Mouse (Mus musculus) G1E (cell line): ENCODE measurements around the gene Slc20a1. TPM values are rescaled to one million over a fixed set of nuclear protein-coding genes. Genes with fewer than 3 reads are reported as not detected.

Source experiments
- ATAC-seq: 2 replicates; pipeline ENCODE4 v1.8.0; 2016; ENCODE audit warnings: mild to moderate bottlenecking; ENCODE audit not compliant: insufficient number of reproducible peaks, poor library complexity, low FRiP score, severe bottlenecking; ENCODE audit errors: extremely low read depth
- DNase-seq: peaks from one replicate; pipeline ENCODE4 v3.0.0; 2012; ENCODE audit warnings: low spot score
- H3K27me3 ChIP-seq: 2 replicates; pipeline ENCODE4 v1.6.1; 2012; ENCODE audit warnings: mild to moderate bottlenecking, low read length, inconsistent platforms; ENCODE audit not compliant: insufficient read depth
- H3K36me3 ChIP-seq: replicated peaks from 2 replicates; pipeline ENCODE3; 2012; ENCODE audit warnings: mild to moderate bottlenecking, inconsistent platforms
- H3K4me1 ChIP-seq: 2 replicates; pipeline ENCODE4 v1.6.1; 2012; ENCODE audit warnings: low read depth, low read length, inconsistent platforms, mixed read lengths; ENCODE audit not compliant: insufficient read depth
- H3K4me3 ChIP-seq: 2 replicates; pipeline ENCODE4 v1.5.1; 2012; ENCODE audit warnings: low read depth, mild to moderate bottlenecking, inconsistent platforms, low read length, moderate library complexity, mixed read lengths
- H3K9me3 ChIP-seq: replicated peaks from 2 replicates; pipeline ENCODE4 v1.6.1; 2012; ENCODE audit warnings: inconsistent platforms
- CTCF ChIP-seq: IDR thresholded peaks from 2 replicates; pipeline ENCODE4 v1.5.1; 2012; ENCODE audit warnings: low read depth, low read length, inconsistent platforms, mixed read lengths
- GATA1 ChIP-seq: IDR thresholded peaks from 2 replicates; pipeline ENCODE4 v1.6.1; 2012; ENCODE audit warnings: borderline replicate concordance, low read length, inconsistent platforms, mixed read lengths
- GATA2 ChIP-seq: IDR thresholded peaks from 2 replicates; pipeline ENCODE4 v1.6.1; 2012; ENCODE audit warnings: low read depth, low read length, inconsistent platforms, borderline replicate concordance
- POLR2AphosphoS5 ChIP-seq: IDR thresholded peaks from 2 replicates; pipeline ENCODE4 v1.6.1; 2012; ENCODE audit warnings: low read depth, low read length, inconsistent platforms; ENCODE audit not compliant: insufficient replicate concordance
- TAL1 ChIP-seq: conservative IDR thresholded peaks from 2 replicates; pipeline ENCODE4 v1.6.1; 2012; ENCODE audit warnings: low read depth, low read length, inconsistent platforms, mixed read lengths
- polyA plus RNA-seq: library from polyadenylated mRNA; stranded (reverse); fragments of >175 nt; gene quantifications from 2 replicates; pipeline ENCODE4 v1.2.3, GENCODE M21; 2012
- total RNA-seq, 2 experiments: library from RNA; stranded (forward) in 1 of 2; stranded (reverse) in 1 of 2; fragments of 200-1000 nt in 1 of 2; fragments of >200 nt in 1 of 2; fragmentation: Nextera tagmentation in 1 of 2; gene quantifications; 2 replicates each; pipeline ENCODE4 v1.2.3; 2014 to 2017

Gene Slc20a1
- total and polyA plus RNA-seq, 3 experiments, result 31.6 to 88.4 (median 47.7) TPM

DNA sequence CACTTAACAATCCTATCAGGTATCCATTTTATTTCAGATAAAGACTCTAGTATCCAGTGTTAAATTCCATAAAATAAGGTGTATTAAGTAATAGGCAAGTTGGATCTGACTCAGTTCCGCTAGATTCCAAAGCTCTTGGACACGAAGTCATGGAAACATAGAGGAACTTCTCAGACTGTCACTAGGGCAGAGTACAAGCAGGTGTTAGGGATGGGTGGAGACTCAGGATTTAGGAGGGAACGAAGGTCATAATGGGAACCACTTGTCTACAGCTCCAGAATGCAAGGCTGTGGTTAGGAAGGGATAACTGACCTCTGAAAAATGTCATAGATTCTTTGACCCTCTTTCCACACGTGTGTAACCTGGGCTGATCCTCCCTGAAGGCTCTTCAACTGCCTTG is 25.6 kb downstream of the Slc20a1 start:
- peaks cover 63% of the 10 kb centered on the region for H3K4me1 ChIP-seq
- H3K36me3 ChIP-seq, result no peaks in the 10 kb centered on the region
- ATAC-seq (no peak), DNase-seq (no peak)
- H3K9me3 ChIP-seq, result no peaks in the 10 kb centered on the region
- H3K27me3 ChIP-seq, result no peaks in the 10 kb centered on the region; the same call in 1 of the 2 replicates
- no peak overlapping the region for H3K4me3 ChIP-seq
- no peak for TF ChIP-seq GATA2

DNA sequence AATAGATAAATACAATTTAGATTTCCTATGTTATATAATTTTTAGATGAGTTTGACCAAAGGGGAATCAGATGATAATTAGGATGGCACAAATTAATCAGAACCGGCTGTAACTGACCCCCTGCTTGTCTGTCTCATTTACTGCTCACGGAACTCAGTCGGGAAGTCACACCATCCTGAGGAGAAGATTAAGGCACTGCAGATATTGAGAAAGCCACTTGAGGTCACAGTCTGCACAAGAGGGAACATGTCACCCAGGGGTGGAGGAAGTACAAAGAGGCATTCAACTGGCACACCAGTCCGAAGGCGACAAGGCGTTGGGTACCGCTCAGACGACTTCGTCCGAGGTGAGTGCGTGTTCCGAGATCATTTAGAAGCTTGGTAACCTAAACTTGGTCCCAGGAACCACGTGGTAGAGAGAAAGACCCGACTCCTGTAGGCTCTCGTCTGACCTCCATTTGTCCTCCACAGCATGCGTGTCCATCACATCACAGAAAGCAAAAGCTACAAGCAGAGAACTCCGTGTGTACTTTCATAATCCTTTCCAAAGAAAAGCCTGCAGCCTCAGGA is 26.8 kb downstream of the Slc20a1 start:
- H3K27me3 ChIP-seq, result no peaks in the 10 kb centered on the region; the same call in 1 of the 2 replicates
- ATAC-seq, result no peak
- peaks cover 68% of the 10 kb centered on the region for H3K4me1 ChIP-seq
- H3K4me3 ChIP-seq, result peak overlapping the region; percentile 52; the same call in 1 of the 2 replicates
- DNase-seq, result no peak
- H3K36me3 ChIP-seq, result no peaks in the 10 kb centered on the region
- TF ChIP-seq CTCF, result no peak
- no peak for TF ChIP-seq TAL1
- no peaks in the 10 kb centered on the region for H3K9me3 ChIP-seq

- no peaks in the 10 kb centered on the region for H3K9me3 ChIP-seq
- no peaks in the 10 kb centered on the region for H3K36me3 ChIP-seq
- H3K4me3 ChIP-seq, result peak overlapping the region; percentile 55; the same call in 1 of the 2 replicates
- H3K4me1 ChIP-seq, result peaks cover 69% of the 10 kb centered on the region
- TF ChIP-seq CTCF (no peak), TAL1 (peak; percentile 84), GATA2 (0 out of 2 replicates have a peak, but pooled peaks have one; percentile 17), POLR2AphosphoS5 (no peak)
- ATAC-seq (peak; percentile 88), DNase-seq (peak; percentile 74)
- H3K27me3 ChIP-seq, result no peaks in the 10 kb centered on the region; the same call in 1 of the 2 replicates
Measured at GRCm38 (mm10) chr2:129226296-129226851, 27.8 kb downstream of the Slc20a1 start.

- Histone ChIP-seq H3K4me3 (peak overlapping the region; percentile 55; the same call in 1 of the 2 replicates), H3K9me3 (no peaks in the 10 kb centered on the region), H3K4me1 (peaks cover 72% of the 10 kb centered on the region), H3K27me3 (no peaks in the 10 kb centered on the region), H3K36me3 (no peaks in the 10 kb centered on the region)
- no peak for ATAC-seq
- TF ChIP-seq POLR2AphosphoS5, result no peak
- no peak for TF ChIP-seq TAL1
- TF ChIP-seq CTCF, result no peak
- TF ChIP-seq GATA2, result no peak
- TF ChIP-seq GATA1, result no peak
- no peak for DNase-seq
Measured at GRCm38 (mm10) chr2:129227011-129227529, 28.5 kb downstream of the Slc20a1 start.

- H3K4me3 ChIP-seq, result peak overlapping the region; percentile 55; the same call in 1 of the 2 replicates
- H3K27me3 ChIP-seq, result no peaks in the 10 kb centered on the region
- DNase-seq, result peak; percentile 65
- TF ChIP-seq GATA2 (no peak), GATA1 (no peak), POLR2AphosphoS5 (no peak), TAL1 (peak; percentile 44; the same call in 1 of the 2 replicates), CTCF (no peak)
- no peaks in the 10 kb centered on the region for H3K9me3 ChIP-seq
- no peaks in the 10 kb centered on the region for H3K36me3 ChIP-seq
- peaks cover 79% of the 10 kb centered on the region for H3K4me1 ChIP-seq
- peak; percentile 64 for ATAC-seq
Measured at GRCm38 (mm10) chr2:129227709-129228108, 29.1 kb downstream of the Slc20a1 start.

- Histone ChIP-seq H3K9me3 (no peaks in the 10 kb centered on the region), H3K4me1 (peaks cover 83% of the 10 kb centered on the region), H3K27me3 (no peaks in the 10 kb centered on the region), H3K36me3 (no peaks in the 10 kb centered on the region), H3K4me3 (no peak overlapping the region)
- ATAC-seq (no peak), DNase-seq (no peak)
- TF ChIP-seq TAL1 (no peak), CTCF (no peak), POLR2AphosphoS5 (no peak), GATA1 (no peak), GATA2 (no peak)
Measured at GRCm38 (mm10) chr2:129228571-129228970, 30.0 kb downstream of the Slc20a1 start.
